Mouse (Mus musculus) intestine, postnatal 0 days (tissue): ENCODE results near the gene Pcnt. TPM values are rescaled to one million over a fixed set of nuclear protein-coding genes. Genes with fewer than 3 reads are reported as not detected.

ENCODE experiments used
- ATAC-seq: fragments of 200-750 bp; cut with Nextera tagmentation; 2 replicates; pipeline ENCODE4 v1.8.0; 2017; ENCODE audit warnings: mild to moderate bottlenecking, moderate TSS enrichment, moderate library complexity
- H3K27ac ChIP-seq: fragments of 300-500 bp; sonication (generic); 2 replicates; pipeline ENCODE4 v1.5.1; 2014; ENCODE audit warnings: mild to moderate bottlenecking, low read depth, low read length, moderate library complexity
- H3K27me3 ChIP-seq: fragments of 300-500 bp; sonication (generic); replicated peaks from 2 replicates; pipeline ENCODE4 v1.6.1; 2014; ENCODE audit warnings: low read length, mixed read lengths; ENCODE audit not compliant: control insufficient read depth, insufficient read depth
- H3K36me3 ChIP-seq: fragments of 300-500 bp; sonication (generic); 2 replicates; pipeline ENCODE4 v1.6.1; 2014; ENCODE audit warnings: mild to moderate bottlenecking, moderate library complexity; ENCODE audit not compliant: control insufficient read depth, insufficient read depth
- H3K4me1 ChIP-seq: fragments of 300-500 bp; sonication (generic); replicated peaks from 2 replicates; pipeline ENCODE4 v1.6.1; 2014; ENCODE audit warnings: antibody characterized with exemption, low read length, mixed read lengths; ENCODE audit not compliant: control insufficient read depth, insufficient read depth
- H3K4me2 ChIP-seq: fragments of 300-500 bp; sonication (generic); replicated peaks from 2 replicates; pipeline ENCODE4 v1.6.1; 2014; ENCODE audit warnings: low read depth, mild to moderate bottlenecking, moderate library complexity
- H3K4me3 ChIP-seq: fragments of 300-500 bp; sonication (generic); 2 replicates; pipeline ENCODE4 v1.5.1; 2014; ENCODE audit warnings: low read depth, low read length
- H3K9ac ChIP-seq: fragments of 300-500 bp; sonication (generic); 2 replicates; pipeline ENCODE4 v1.6.1; 2014; ENCODE audit warnings: mild to moderate bottlenecking, low read depth, low read length
- H3K9me3 ChIP-seq: fragments of 300-500 bp; sonication (generic); 2 replicates; pipeline ENCODE4 v1.6.1; 2016; ENCODE audit warnings: mixed run types; ENCODE audit not compliant: control insufficient read depth
- CTCF ChIP-seq: sonication (generic); IDR thresholded peaks from 2 replicates; pipeline ENCODE4 v1.5.1; 2016; ENCODE audit warnings: low read depth, mild to moderate bottlenecking, control low read depth, antibody characterized with exemption, moderate library complexity
- WGBS: fragments of 180-500 bp; shearing (Covaris S2); extraction: QIAGEN DNeasy Blood & Tissue Kit; methylation state at CpG from one replicate; pipeline ENCODE4 v1.1.7; 2014; 5-methylcytosine and 5-hydroxymethylcytosine counted together
- polyA plus RNA-seq: library from polyadenylated mRNA; unstranded; fragments of >200 nt; fragmentation: Nextera tagmentation; extraction: Ambion mirVana; gene quantifications from 2 replicates; pipeline ENCODE4 v1.2.1, GENCODE M21; 2015

Gene Pcnt
- polyA plus RNA-seq, 1 experiment from 2014 or later: 6.2 TPM

DNA sequence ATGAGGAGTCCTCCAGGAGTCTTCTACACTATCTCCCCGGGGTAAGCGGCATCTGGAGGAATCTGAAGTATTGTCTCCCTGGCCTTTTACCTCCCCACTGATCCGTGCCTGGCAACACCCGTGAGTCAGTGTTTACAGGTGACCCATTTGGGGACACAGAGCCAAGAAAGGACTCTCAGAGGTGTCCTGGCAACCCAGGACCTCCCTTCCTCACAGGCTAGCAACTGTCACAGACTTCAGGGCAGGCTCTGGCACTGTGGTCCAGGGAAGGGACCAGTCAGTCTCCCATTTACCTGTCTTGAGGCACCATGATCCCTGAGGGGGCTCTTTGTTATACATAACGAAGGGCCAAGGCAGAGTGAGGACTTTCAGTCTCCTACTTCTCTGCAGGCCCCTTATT, 6.3 kb upstream of the Pcnt start, which contains the start of gene 2610028H24Rik:
TSS of gene 2610028H24Rik (plus strand) at position 231 of the 400 bp plus-strand sequence.
- no peak within 1 kb of the TSS for H3K4me3 ChIP-seq
- ATAC-seq: no peak
- peaks cover under 1% of the 10 kb centered on the region; the same call in 1 of the 2 replicates for H3K4me1 ChIP-seq
- no peak within 1 kb of the TSS for H3K27ac ChIP-seq
- 59% methylated on average over 5 of the region's 5 CpGs for WGBS
- H3K9ac ChIP-seq: no peak within 1 kb of the TSS
- H3K4me2 ChIP-seq: no peak within 1 kb of the TSS
- no peak for TF ChIP-seq CTCF
- no peaks in the 10 kb centered on the region for H3K27me3 ChIP-seq
- H3K36me3 ChIP-seq: no peaks in the 10 kb centered on the region
- H3K9me3 ChIP-seq: no peaks in the 10 kb centered on the region

DNA sequence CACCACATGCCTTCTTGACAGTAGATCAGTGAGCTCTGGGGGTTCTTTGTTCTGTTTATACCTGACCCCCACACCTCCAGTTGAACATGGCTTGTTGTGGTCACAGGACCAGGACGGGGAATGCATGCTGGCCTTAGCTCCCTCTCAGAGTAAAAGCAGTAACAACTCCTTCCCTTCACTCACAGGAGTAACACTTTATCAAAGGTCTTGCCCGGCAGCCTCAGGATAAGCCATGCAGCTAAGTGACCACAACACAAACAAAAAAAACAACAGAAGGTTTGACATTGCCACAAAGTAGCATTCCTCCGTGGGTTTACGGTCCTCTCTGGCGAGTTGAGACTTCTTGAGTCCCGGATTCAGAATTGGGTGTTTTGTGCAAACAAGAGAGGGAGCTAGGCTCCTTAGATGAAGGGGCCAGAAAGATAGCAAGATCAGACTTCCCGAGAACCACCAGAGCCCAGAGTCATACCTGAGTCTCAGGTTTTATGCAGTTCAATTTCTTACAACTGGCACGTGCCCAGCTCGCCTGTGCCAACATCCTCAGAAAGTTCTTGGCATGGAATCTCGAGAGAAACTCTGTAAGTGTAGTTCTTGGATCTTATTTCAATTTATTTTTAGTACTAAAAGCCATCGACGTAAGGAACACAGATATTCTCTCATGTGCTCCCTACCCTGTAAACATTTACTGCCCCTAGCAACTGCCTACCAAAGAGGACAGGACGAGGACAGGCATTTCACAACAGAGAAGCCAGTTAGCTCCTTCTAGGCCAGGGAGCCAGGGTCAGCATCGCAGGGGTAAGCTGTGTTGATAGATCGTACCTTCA, 5.0 kb upstream of the Pcnt start:
- 72% methylated on average over 15 of the region's 15 CpGs for WGBS
- no peak for ATAC-seq
- H3K36me3 ChIP-seq: no peaks in the 10 kb centered on the region
- H3K4me3 ChIP-seq: no peak overlapping the region
- H3K27me3 ChIP-seq: no peaks in the 10 kb centered on the region
- H3K27ac ChIP-seq: no peak overlapping the region
- H3K4me2 ChIP-seq: no peak overlapping the region
- H3K4me1 ChIP-seq: peaks cover 4% of the 10 kb centered on the region; the same call in 1 of the 2 replicates
- no peak overlapping the region for H3K9ac ChIP-seq
- TF ChIP-seq CTCF: no peak
- H3K9me3 ChIP-seq: no peaks in the 10 kb centered on the region

DNA sequence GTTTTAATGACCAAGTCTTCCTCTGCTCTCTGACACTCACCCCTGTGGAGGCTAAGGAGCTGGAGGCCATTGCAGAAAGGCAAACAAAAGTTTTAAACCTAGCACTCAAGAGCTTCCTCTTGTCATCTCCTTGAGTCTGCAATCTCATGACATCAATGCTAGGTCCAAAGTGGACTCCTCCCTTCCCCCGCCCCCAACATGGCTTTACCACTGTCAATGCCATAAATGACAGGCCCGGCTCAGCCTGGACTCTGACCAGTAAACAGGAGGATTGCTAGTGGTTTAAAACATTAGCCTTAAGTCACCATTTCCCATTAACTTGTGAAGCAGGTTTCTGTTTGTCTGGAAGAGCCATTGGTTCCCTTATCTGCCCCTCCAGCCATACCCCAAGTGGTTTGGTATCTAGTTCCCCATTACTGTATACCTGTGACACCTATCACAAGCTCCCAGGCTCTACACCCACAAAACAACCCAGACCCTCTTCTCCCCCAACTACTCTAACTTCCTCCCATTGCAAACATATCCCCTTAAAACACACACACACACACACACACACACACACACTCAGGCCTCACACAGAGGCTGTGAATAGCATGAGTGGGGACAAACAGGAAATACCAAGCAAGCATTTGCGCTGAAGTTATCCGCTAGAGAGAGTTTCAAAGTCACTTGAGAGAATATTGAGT, 3.6 kb upstream of the Pcnt start:
- Histone ChIP-seq H3K4me1 (peaks cover 4% of the 10 kb centered on the region; the same call in 1 of the 2 replicates), H3K27me3 (no peaks in the 10 kb centered on the region), H3K4me3 (no peak overlapping the region), H3K4me2 (no peak overlapping the region), H3K9me3 (no peaks in the 10 kb centered on the region), H3K36me3 (no peaks in the 10 kb centered on the region), H3K9ac (no peak overlapping the region), H3K27ac (peak overlapping the region; percentile 70)
- ATAC-seq: peak; percentile 38
- TF ChIP-seq CTCF: no peak
- WGBS: 51% methylated on average over 4 of the region's 4 CpGs

DNA sequence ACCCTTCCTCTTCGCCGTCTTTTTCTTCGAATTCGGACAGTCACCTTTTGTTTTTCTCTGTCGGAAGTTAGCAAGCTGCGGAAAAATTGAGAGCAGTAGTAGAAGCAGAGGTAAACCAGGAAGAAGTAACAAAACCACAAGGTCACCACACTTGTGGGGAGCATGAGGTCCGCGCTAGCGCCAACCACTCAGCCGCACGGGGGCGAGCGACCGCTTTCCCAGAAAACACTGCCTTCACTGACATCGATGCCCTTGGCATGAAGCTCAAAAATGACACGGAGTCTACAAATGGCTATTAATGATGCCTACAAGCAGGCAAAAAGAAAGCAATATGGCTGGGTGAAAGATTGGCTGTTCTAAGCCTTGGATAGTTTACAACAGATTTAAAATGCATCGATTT, 2.3 kb downstream of the Pcnt start, which contains the start of gene AC141477.1:
TSS of gene AC141477.1 (minus strand) at position 164 of the 400 bp plus-strand sequence.
- Histone ChIP-seq H3K36me3 (peaks cover 42% of the 10 kb centered on the region), H3K4me1 (0 out of 2 replicates have a peak, but pooled peaks cover 4% of the 10 kb centered on the region), H3K27me3 (no peaks in the 10 kb centered on the region), H3K4me2 (no peak within 1 kb of the TSS), H3K27ac (no peak within 1 kb of the TSS), H3K4me3 (no peak within 1 kb of the TSS), H3K9me3 (no peaks in the 10 kb centered on the region), H3K9ac (no peak within 1 kb of the TSS)
- WGBS: 96% methylated on average over 17 of the region's 17 CpGs
- TF ChIP-seq CTCF: no peak
- ATAC-seq: no peak

DNA sequence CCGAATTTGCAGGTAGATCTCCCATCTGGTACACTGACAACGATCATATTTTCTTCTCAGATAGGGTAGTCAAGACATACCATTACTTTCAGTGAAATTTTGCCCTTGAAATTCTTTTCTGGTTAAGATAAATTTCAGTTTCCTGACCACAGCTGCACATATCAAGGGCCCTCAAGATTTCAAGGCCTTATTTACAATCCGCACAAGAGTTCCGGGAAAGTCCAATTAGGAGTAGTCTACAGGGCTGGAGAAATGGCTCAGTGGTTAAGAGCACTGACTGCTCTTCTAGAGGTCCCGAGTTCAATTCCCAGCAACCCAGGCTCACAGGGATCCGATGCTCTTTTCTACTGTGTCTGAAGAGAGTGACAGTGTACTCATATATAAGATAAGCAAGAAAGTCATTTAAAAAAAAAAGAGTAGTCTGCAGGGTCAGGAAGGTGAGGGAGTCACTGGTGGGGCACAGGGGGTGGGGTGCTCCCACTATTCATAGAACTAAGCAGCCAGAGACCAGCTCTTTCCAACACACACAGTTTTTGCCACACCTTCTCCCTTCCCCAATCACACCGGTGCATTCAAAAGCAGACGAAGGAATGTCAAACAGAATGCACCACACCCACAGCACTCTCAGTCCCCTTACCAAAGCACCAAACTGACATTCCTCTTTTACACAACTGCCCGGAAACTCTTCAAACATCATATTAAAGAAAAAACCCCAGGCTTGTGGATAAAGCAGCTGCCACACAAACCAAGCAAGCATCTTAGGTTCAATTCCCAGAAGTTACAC, 3.3 kb downstream of the Pcnt start:
- Histone ChIP-seq H3K4me2 (no peak overlapping the region), H3K27me3 (no peaks in the 10 kb centered on the region), H3K4me3 (no peak overlapping the region), H3K9me3 (no peaks in the 10 kb centered on the region), H3K36me3 (peaks cover 52% of the 10 kb centered on the region), H3K4me1 (0 out of 2 replicates have a peak, but pooled peaks cover 4% of the 10 kb centered on the region), H3K9ac (no peak overlapping the region), H3K27ac (no peak overlapping the region)
- WGBS: 78% methylated on average over 9 of the region's 9 CpGs
- no peak for TF ChIP-seq CTCF
- no peak for ATAC-seq

DNA sequence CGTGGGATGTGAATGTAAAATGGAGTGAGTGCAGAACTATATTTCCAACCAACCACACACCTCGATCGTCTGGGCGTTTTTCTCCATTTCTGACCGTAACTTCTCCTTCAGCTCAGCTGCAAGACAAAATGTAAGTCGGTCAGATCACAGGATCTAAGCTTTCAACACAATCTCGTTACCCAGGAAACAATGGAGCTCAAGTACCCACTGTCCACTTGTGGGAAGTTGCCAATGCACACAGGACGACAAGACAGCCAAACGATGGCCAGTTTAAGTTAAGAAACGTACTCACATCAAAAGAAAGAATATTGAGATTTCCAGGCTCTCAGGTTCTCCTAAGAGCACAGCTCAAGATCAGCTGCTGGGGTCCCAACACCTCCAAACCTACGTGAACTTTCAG, 8.7 kb downstream of the Pcnt start:
- Histone ChIP-seq H3K4me3 (no peak overlapping the region), H3K4me2 (no peak overlapping the region), H3K4me1 (no peaks in the 10 kb centered on the region), H3K27me3 (no peaks in the 10 kb centered on the region), H3K36me3 (peaks cover 94% of the 10 kb centered on the region), H3K9ac (no peak overlapping the region), H3K27ac (no peak overlapping the region), H3K9me3 (no peaks in the 10 kb centered on the region)
- 94% methylated on average over 11 of the region's 11 CpGs for WGBS
- no peak for TF ChIP-seq CTCF
- ATAC-seq: no peak
